Mouse (Mus musculus) liver, embryonic 14.5 days (tissue): ENCODE data around the gene Trim69. TPM values are rescaled to one million over a fixed set of nuclear protein-coding genes. Genes with fewer than 3 reads are reported as not detected.

Experiments
- ATAC-seq: fragments of 200-750 bp; cut with Nextera tagmentation; 2 replicates; pipeline ENCODE4 v1.8.0; 2017; ENCODE audit warnings: moderate number of reproducible peaks, mild to moderate bottlenecking, moderate library complexity; ENCODE audit not compliant: insufficient read depth
- DNase-seq, 3 experiments: peaks; one replicate each; pipeline ENCODE4 v3.0.0-alpha.2; 2012 to 2013; ENCODE audit warnings: low read depth in 3 of 3, low spot score in 3 of 3
- H3K27ac ChIP-seq: fragments of 300-500 bp; sonication (generic); 2 replicates; pipeline ENCODE4 v1.5.1; 2014; ENCODE audit warnings: moderate library complexity, mild to moderate bottlenecking, control low read depth, inconsistent platforms
- H3K27me3 ChIP-seq: fragments of 300-500 bp; sonication (generic); 2 replicates; pipeline ENCODE4 v1.6.1; 2014; ENCODE audit warnings: mild to moderate bottlenecking, low read length, moderate library complexity; ENCODE audit not compliant: control insufficient read depth, insufficient read depth
- H3K36me3 ChIP-seq: fragments of 300-500 bp; sonication (generic); replicated peaks from 2 replicates; pipeline ENCODE4 v1.6.1; 2014; ENCODE audit warnings: low read depth; ENCODE audit not compliant: control insufficient read depth, insufficient read depth
- H3K4me1 ChIP-seq, 2 experiments: fragments of 200-500 bp in 1 of 2; fragments of 300-500 bp in 1 of 2; sonication (generic) in 1 of 2; replicated peaks; 2 replicates each; pipeline ENCODE4 v1.6.1; 2012 to 2014; ENCODE audit warnings: antibody characterized with exemption in 1 of 2, inconsistent platforms in 1 of 2, low read length in 1 of 2; ENCODE audit not compliant: control insufficient read depth in 2 of 2, insufficient read depth in 2 of 2
- H3K4me2 ChIP-seq: fragments of 300-500 bp; sonication (generic); 2 replicates; pipeline ENCODE4 v1.6.1; 2014; ENCODE audit warnings: low read depth, mild to moderate bottlenecking, control low read depth, moderate library complexity
- H3K4me3 ChIP-seq, 2 experiments: fragments of 200-500 bp in 1 of 2; fragments of 300-500 bp in 1 of 2; sonication (generic) in 1 of 2; 2 replicates each; pipeline ENCODE4 v1.5.1; 2012 to 2014; ENCODE audit warnings: low read depth in 2 of 2, low read length in 2 of 2, mild to moderate bottlenecking in 2 of 2, control low read depth in 1 of 2, inconsistent platforms in 1 of 2, moderate library complexity in 1 of 2; ENCODE audit not compliant: insufficient read depth in 1 of 2
- H3K9ac ChIP-seq: fragments of 300-500 bp; sonication (generic); replicated peaks from 2 replicates; pipeline ENCODE4 v1.6.1; 2014; ENCODE audit warnings: mild to moderate bottlenecking, control low read depth, moderate library complexity
- H3K9me3 ChIP-seq: fragments of 300-500 bp; sonication (generic); 2 replicates; pipeline ENCODE4 v1.6.1; 2016; ENCODE audit warnings: low read length, mixed read lengths; ENCODE audit not compliant: control insufficient read depth
- CTCF ChIP-seq: IDR thresholded peaks from 2 replicates; pipeline ENCODE4 v1.5.1; 2016; ENCODE audit warnings: antibody characterized with exemption, low read depth, control low read depth
- EP300 ChIP-seq: IDR thresholded peaks from 2 replicates; pipeline ENCODE4 v1.6.1; 2016; ENCODE audit warnings: antibody characterized with exemption, low read depth
- WGBS: fragments of 180-500 bp; shearing (Covaris S2); extraction: QIAGEN DNeasy Blood & Tissue Kit; methylation state at CpG from one replicate; pipeline ENCODE4 v1.1.7; 2014; ENCODE audit not compliant: insufficient replicate concordance; 5-methylcytosine and 5-hydroxymethylcytosine counted together
- polyA plus RNA-seq, 2 experiments: library from polyadenylated mRNA; depleted of rRNA in 1 of 2; stranded (reverse) in 1 of 2; unstranded in 1 of 2; fragments of >200 nt; fragmentation: Nextera tagmentation in 1 of 2; extraction: Ambion mirVana in 1 of 2; gene quantifications; 2 replicates each; pipeline versions ENCODE4 v1.2.1 to v1.2.3; 2012 to 2014

The Trim69 gene
- polyA plus RNA-seq, 2 experiments, result 0.08 TPM; not detected in 1

DNA sequence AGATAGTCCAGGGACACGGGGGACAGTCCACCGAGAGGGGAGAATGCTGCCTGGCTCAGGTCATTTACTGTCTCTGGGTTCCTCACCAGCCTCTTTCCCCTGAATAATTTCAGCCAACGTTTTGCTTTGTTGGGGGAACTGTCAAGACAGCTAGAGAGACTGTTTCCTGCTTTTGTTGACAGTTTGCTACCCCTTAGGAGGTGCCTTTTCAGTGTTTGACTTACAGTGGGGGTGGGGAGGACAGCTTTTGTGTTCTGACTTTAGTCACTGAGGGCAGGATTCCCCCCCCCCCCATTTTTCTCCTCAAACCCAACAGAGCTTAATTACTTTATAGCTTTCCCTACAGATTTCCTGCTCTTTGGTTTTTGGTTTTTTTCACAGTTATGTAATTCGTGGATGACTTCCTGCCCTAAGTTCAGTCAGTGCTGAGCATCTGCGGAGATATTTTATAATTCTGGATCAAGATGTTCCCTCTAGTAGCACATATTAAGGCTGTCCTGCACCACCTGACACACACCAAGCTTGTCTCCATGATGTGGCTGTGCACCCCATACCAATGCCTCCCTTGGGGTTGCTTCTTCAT is 33.6 kb upstream of the Trim69 start:
- no peak overlapping the region for H3K4me3 ChIP-seq
- peaks cover 13 to 24% of the 10 kb centered on the region in 2 experiments for H3K4me1 ChIP-seq
- no peaks in the 10 kb centered on the region for H3K36me3 ChIP-seq
- H3K27ac ChIP-seq, result no peak overlapping the region
- no peak for DNase-seq
- TF ChIP-seq CTCF (no peak), EP300 (no peak)
- H3K9me3 ChIP-seq, result no peaks in the 10 kb centered on the region
- H3K4me2 ChIP-seq, result no peak overlapping the region
- ATAC-seq, result no peak
- no peak overlapping the region for H3K9ac ChIP-seq
- no peaks in the 10 kb centered on the region for H3K27me3 ChIP-seq
- 20% methylated on average over 5 of the region's 5 CpGs for WGBS

GRCm38 (mm10) chr2:122127635-122128034 is 32.9 kb upstream of the Trim69 start:
- WGBS, result 91% methylated on average over 4 of the region's 4 CpGs
- TF ChIP-seq CTCF (no peak), EP300 (no peak)

DNA sequence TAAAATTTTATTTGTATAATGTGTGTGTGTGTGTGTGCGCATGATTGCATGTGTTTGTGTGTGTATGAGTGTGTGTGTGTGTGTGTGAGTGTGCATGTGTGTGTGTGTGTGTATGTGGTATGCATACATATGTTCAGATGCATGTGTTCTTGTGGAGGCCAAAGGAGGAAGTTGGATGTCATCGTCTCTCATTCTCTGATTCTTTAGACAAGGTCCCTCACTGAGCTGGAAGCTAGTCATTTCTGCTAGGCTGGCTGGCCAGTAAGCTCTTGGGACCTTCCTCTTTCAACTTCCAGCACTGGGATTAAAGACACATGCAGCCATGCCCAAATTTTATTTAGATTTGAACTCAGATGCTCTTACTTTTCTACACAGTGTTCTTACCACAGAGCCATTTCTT is 28.4 kb upstream of the Trim69 start:
- WGBS, result 45% methylated on average over 2 of the region's 2 CpGs
- no peak overlapping the region for H3K27ac ChIP-seq
- no peak overlapping the region for H3K4me2 ChIP-seq
- no peak overlapping the region for H3K9ac ChIP-seq
- H3K9me3 ChIP-seq, result no peaks in the 10 kb centered on the region
- peaks cover 0 to 14% of the 10 kb centered on the region in 2 experiments; a peak in 2 of 4 replicates for H3K4me1 ChIP-seq
- TF ChIP-seq CTCF (no peak), EP300 (no peak)
- no peaks in the 10 kb centered on the region for H3K36me3 ChIP-seq
- DNase-seq, result no peak
- ATAC-seq, result no peak
- H3K27me3 ChIP-seq, result no peaks in the 10 kb centered on the region
- H3K4me3 ChIP-seq, result no peak overlapping the region

More at GRCm38 (mm10) chr2:122127635-122128034, 32.9 kb upstream of the Trim69 start:
- Histone ChIP-seq H3K9me3 (no peaks in the 10 kb centered on the region), H3K4me2 (no peak overlapping the region), H3K4me3 (no peak overlapping the region), H3K4me1 (peaks cover 13 to 24% of the 10 kb centered on the region in 2 experiments), H3K9ac (no peak overlapping the region), H3K27ac (no peak overlapping the region), H3K27me3 (no peaks in the 10 kb centered on the region), H3K36me3 (no peaks in the 10 kb centered on the region)
- DNase-seq, result no peak
- no peak for ATAC-seq

DNA sequence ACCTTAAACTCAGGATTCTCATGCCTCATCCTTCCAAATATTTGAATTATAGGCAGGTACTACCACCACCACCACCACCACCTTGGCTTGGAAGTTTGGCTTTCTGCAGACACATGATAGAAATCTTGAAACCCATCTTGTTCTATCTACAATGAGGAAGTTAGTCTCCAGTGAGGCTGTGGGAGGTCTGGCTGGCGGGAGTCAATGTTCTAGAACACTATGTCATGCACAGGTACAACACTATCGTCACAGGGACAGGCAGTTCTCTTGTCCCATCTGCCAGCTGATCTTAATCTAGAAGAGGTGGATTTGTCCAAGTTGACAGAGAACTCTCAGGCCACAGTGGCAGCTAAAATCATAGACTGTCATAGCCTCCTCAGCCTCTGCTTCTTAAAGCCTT is 27.9 kb upstream of the Trim69 start:
- Histone ChIP-seq H3K27ac (no peak overlapping the region), H3K9me3 (no peaks in the 10 kb centered on the region), H3K36me3 (no peaks in the 10 kb centered on the region), H3K4me2 (no peak overlapping the region), H3K9ac (no peak overlapping the region), H3K27me3 (no peaks in the 10 kb centered on the region), H3K4me3 (no peak overlapping the region), H3K4me1 (peaks cover 3 to 17% of the 10 kb centered on the region in 2 experiments)
- ATAC-seq (no peak), DNase-seq (no peak)
- WGBS, result 40% methylated on average over 2 of the region's 2 CpGs
- TF ChIP-seq EP300 (no peak), CTCF (no peak)

DNA sequence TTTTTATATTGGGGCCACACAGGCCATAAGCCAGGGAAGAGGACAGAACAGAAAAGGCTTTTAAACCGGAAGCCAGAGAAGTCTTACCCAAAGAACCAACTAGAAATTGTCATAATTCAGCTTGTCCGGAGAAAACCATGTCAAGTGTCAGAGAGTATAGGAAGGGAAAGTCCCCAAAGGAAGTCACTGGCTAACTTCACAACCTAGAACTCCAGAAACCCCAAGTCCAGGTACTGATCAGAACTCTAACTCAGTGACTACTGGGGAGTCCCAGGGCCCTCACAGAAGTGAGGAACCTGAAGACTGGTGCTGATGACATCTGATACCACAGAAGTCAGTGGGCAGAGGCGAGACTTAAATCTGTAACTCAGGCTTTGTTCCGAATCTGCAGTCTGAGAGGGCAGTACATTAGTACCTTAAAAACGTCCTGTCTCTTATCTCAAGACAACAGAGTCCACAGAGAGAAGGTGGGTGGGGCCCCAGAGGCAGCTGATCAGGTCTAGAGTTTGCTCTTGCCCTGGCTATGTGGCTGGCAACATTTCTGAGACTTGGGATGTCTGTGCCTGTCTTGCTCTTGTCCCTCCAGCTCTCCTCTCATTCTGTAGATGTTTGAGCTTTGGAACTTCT is 22.5 kb upstream of the Trim69 start:
- H3K9ac ChIP-seq, result peak overlapping the region; percentile 46
- DNase-seq, result peak; percentile 76 to 82 (median 81)
- 15% methylated on average over 5 of the region's 5 CpGs for WGBS
- no peak for TF ChIP-seq CTCF
- peak; percentile 78 for TF ChIP-seq EP300
- no peaks in the 10 kb centered on the region for H3K9me3 ChIP-seq
- ATAC-seq, result peak; percentile 94
- no peaks in the 10 kb centered on the region for H3K27me3 ChIP-seq
- H3K4me1 ChIP-seq, result peaks cover 13 to 25% of the 10 kb centered on the region in 2 experiments
- H3K27ac ChIP-seq, result peak overlapping the region; percentile 45
- no peak overlapping the region for H3K4me3 ChIP-seq
- peak overlapping the region; percentile 51 for H3K4me2 ChIP-seq
- no peaks in the 10 kb centered on the region for H3K36me3 ChIP-seq
